Mouse (Mus musculus) liver, postnatal 0 days (tissue): ENCODE results near the gene Sorbs1.

Source experiments
- CTCF ChIP-seq: sonication (generic); IDR thresholded peaks from 2 replicates; pipeline ENCODE4 v1.5.1; 2016; ENCODE audit warnings: antibody characterized with exemption, low read depth
- EP300 ChIP-seq: IDR thresholded peaks from 2 replicates; pipeline ENCODE4 v1.6.1; 2016; ENCODE audit warnings: antibody characterized with exemption, low read depth, mild to moderate bottlenecking

- TF ChIP-seq EP300, result peak; percentile 77
- TF ChIP-seq CTCF, result peak; percentile 47
Measured at GRCm38 (mm10) chr19:40369852-40370811, 143.4 kb downstream of the Sorbs1 start.
